Mouse (Mus musculus) hindbrain, postnatal 0 days (tissue): ENCODE results near the gene Rsph1. TPM values are rescaled to one million over a fixed set of nuclear protein-coding genes. Genes with fewer than 3 reads are reported as not detected.

Experiments
- ATAC-seq: fragments of 200-750 bp; cut with Nextera tagmentation; 2 replicates; pipeline ENCODE4 v1.8.0; 2017; ENCODE audit warnings: mild to moderate bottlenecking, moderate TSS enrichment, moderate library complexity
- DNase-seq: peaks from one replicate; pipeline ENCODE4 v3.0.0-alpha.2; 2015; ENCODE audit warnings: low spot score
- H3K27ac ChIP-seq: fragments of 300-500 bp; sonication (generic); 2 replicates; pipeline ENCODE4 v1.5.1; 2014; ENCODE audit warnings: mild to moderate bottlenecking
- H3K27me3 ChIP-seq: fragments of 300-500 bp; sonication (generic); 2 replicates; pipeline ENCODE4 v1.6.1; 2014; ENCODE audit warnings: low read length, mixed read lengths; ENCODE audit not compliant: insufficient read depth
- H3K36me3 ChIP-seq: fragments of 300-500 bp; sonication (generic); 2 replicates; pipeline ENCODE4 v1.6.1; 2014; ENCODE audit warnings: low read length, mixed read lengths; ENCODE audit not compliant: insufficient read depth
- H3K4me1 ChIP-seq: fragments of 300-500 bp; sonication (generic); 2 replicates; pipeline ENCODE4 v1.6.1; 2014; ENCODE audit warnings: antibody characterized with exemption, low read length, mixed read lengths; ENCODE audit not compliant: insufficient read depth
- H3K4me2 ChIP-seq: fragments of 300-500 bp; sonication (generic); 2 replicates; pipeline ENCODE4 v1.6.1; 2014; ENCODE audit warnings: low read depth, mild to moderate bottlenecking, low read length, moderate library complexity, mixed read lengths
- H3K4me3 ChIP-seq: fragments of 300-500 bp; sonication (generic); 2 replicates; pipeline ENCODE4 v1.5.1; 2014; ENCODE audit warnings: low read length
- H3K9ac ChIP-seq: fragments of 300-500 bp; sonication (generic); replicated peaks from 2 replicates; pipeline ENCODE4 v1.6.1; 2014; ENCODE audit warnings: mild to moderate bottlenecking, low read length, moderate library complexity, mixed read lengths
- H3K9me3 ChIP-seq: fragments of 300-500 bp; sonication (generic); 2 replicates; pipeline ENCODE4 v1.6.1; 2016; ENCODE audit warnings: low read length, mixed read lengths
- CTCF ChIP-seq: IDR thresholded peaks from 2 replicates; pipeline ENCODE4 v1.5.1; 2016; ENCODE audit warnings: antibody characterized with exemption, control low read depth, low read depth
- WGBS: fragments of 180-500 bp; shearing (Covaris S2); extraction: QIAGEN DNeasy Blood & Tissue Kit; methylation state at CpG from one replicate; pipeline ENCODE4 v1.1.7; 2014; 5-methylcytosine and 5-hydroxymethylcytosine counted together
- polyA plus RNA-seq: library from polyadenylated mRNA; unstranded; fragments of >200 nt; fragmentation: Nextera tagmentation; extraction: Ambion mirVana; gene quantifications from 2 replicates; pipeline ENCODE4 v1.2.1, GENCODE M21; 2015
- total RNA-seq: library from RNA; depleted of rRNA; stranded (reverse); fragments of >200 nt; gene quantifications from 2 replicates; pipeline ENCODE4 v1.2.3, GENCODE M21; 2014

The Rsph1 gene
- total and polyA plus RNA-seq, 2 experiments from 2014 or later, result 1.3 to 8.9 TPM

GRCm38 (mm10) chr17:31245321-31245720 lies 31.9 kb downstream of the Rsph1 start:
- no peak for ATAC-seq
- 80% methylated on average over 5 of the region's 5 CpGs for WGBS
- no peak overlapping the region for H3K9ac ChIP-seq
- no peaks in the 10 kb centered on the region for H3K4me1 ChIP-seq
- DNase-seq, result no peak
- no peak for TF ChIP-seq CTCF
- no peaks in the 10 kb centered on the region for H3K36me3 ChIP-seq
- no peak overlapping the region for H3K4me3 ChIP-seq
- H3K27me3 ChIP-seq, result no peaks in the 10 kb centered on the region
- H3K27ac ChIP-seq, result no peak overlapping the region
- H3K4me2 ChIP-seq, result no peak overlapping the region
- no peaks in the 10 kb centered on the region for H3K9me3 ChIP-seq

GRCm38 (mm10) chr17:31242764-31243163 lies 34.4 kb downstream of the Rsph1 start:
- no peak overlapping the region for H3K4me3 ChIP-seq
- peak; percentile 54 for TF ChIP-seq CTCF
- 0% methylated on average over 1 of the region's 1 CpGs for WGBS
- no peak overlapping the region for H3K27ac ChIP-seq
- ATAC-seq, result no peak
- H3K36me3 ChIP-seq, result no peaks in the 10 kb centered on the region
- H3K4me2 ChIP-seq, result no peak overlapping the region
- H3K4me1 ChIP-seq, result no peaks in the 10 kb centered on the region
- no peaks in the 10 kb centered on the region for H3K27me3 ChIP-seq
- no peak overlapping the region for H3K9ac ChIP-seq
- peak; percentile 8 for DNase-seq
- no peaks in the 10 kb centered on the region for H3K9me3 ChIP-seq

GRCm38 (mm10) chr17:31241156-31241555 lies 36.0 kb downstream of the Rsph1 start:
- H3K4me2 ChIP-seq, result no peak overlapping the region
- H3K9ac ChIP-seq, result no peak overlapping the region
- no peak for TF ChIP-seq CTCF
- H3K4me1 ChIP-seq, result no peaks in the 10 kb centered on the region
- no peak overlapping the region for H3K4me3 ChIP-seq
- 86% methylated on average over 8 of the region's 8 CpGs for WGBS
- H3K27me3 ChIP-seq, result no peaks in the 10 kb centered on the region
- no peak overlapping the region for H3K27ac ChIP-seq
- no peak for DNase-seq
- no peaks in the 10 kb centered on the region for H3K36me3 ChIP-seq
- no peaks in the 10 kb centered on the region for H3K9me3 ChIP-seq
- no peak for ATAC-seq

GRCm38 (mm10) chr17:31238234-31239020 lies 38.8 kb downstream of the Rsph1 start:
- H3K36me3 ChIP-seq, result no peaks in the 10 kb centered on the region
- no peaks in the 10 kb centered on the region for H3K4me1 ChIP-seq
- no peak overlapping the region for H3K4me3 ChIP-seq
- ATAC-seq, result no peak
- H3K9ac ChIP-seq, result no peak overlapping the region
- H3K9me3 ChIP-seq, result no peaks in the 10 kb centered on the region
- H3K27me3 ChIP-seq, result no peaks in the 10 kb centered on the region
- 86% methylated on average over 7 of the region's 7 CpGs for WGBS
- no peak overlapping the region for H3K27ac ChIP-seq
- no peak overlapping the region for H3K4me2 ChIP-seq
- TF ChIP-seq CTCF, result no peak
- DNase-seq, result no peak

- ATAC-seq (no peak), DNase-seq (no peak)
- no peaks in the 10 kb centered on the region for H3K9me3 ChIP-seq
- no peak overlapping the region for H3K4me3 ChIP-seq
- no peak overlapping the region for H3K4me2 ChIP-seq
- H3K36me3 ChIP-seq, result no peaks in the 10 kb centered on the region
- WGBS, result 88% methylated on average over 1 of the region's 1 CpGs
- TF ChIP-seq CTCF, result 0 out of 2 replicates have a peak, but pooled peaks have one; percentile 8
- no peak overlapping the region for H3K27ac ChIP-seq
- no peaks in the 10 kb centered on the region for H3K4me1 ChIP-seq
- no peak overlapping the region for H3K9ac ChIP-seq
- H3K27me3 ChIP-seq, result no peaks in the 10 kb centered on the region
Observed at GRCm38 (mm10) chr17:31235915-31236314, 41.3 kb downstream of the Rsph1 start.

- 24% methylated on average over 8 of the region's 8 CpGs for WGBS
- Histone ChIP-seq H3K36me3 (no peaks in the 10 kb centered on the region), H3K4me2 (no peak overlapping the region), H3K9me3 (no peaks in the 10 kb centered on the region), H3K4me3 (no peak overlapping the region), H3K27ac (no peak overlapping the region), H3K27me3 (no peaks in the 10 kb centered on the region), H3K4me1 (no peaks in the 10 kb centered on the region), H3K9ac (no peak overlapping the region)
- DNase-seq (peak; percentile 22), ATAC-seq (no peak)
- no peak for TF ChIP-seq CTCF
Observed at GRCm38 (mm10) chr17:31232251-31233010, 44.8 kb downstream of the Rsph1 start.
